Mouse (Mus musculus) MEL (cell line): ENCODE measurements around the gene Gm20696. TPM values are rescaled to one million over a fixed set of nuclear protein-coding genes. Genes with fewer than 3 reads are reported as not detected.

ENCODE experiments used
- DNase-seq: peaks from one replicate; pipeline ENCODE4 v3.0.0; 2011; ENCODE audit warnings: low read depth, low spot score
- H3K27ac ChIP-seq: 2 replicates; pipeline ENCODE4 v1.5.1; 2012; ENCODE audit warnings: low read depth, mild to moderate bottlenecking, control low read depth, low read length, moderate library complexity; ENCODE audit not compliant: control insufficient read depth
- H3K27me3 ChIP-seq, 2 experiments: fragments of 150-350 bp in 1 of 2; sonication (generic) in 1 of 2; 2 replicates each; pipeline ENCODE4 v1.6.1; 2012; ENCODE audit warnings: low read length in 2 of 2, mild to moderate bottlenecking in 2 of 2, improper control_type of control experiment in 1 of 2, moderate library complexity in 1 of 2; ENCODE audit not compliant: insufficient read depth in 2 of 2, control insufficient read depth in 1 of 2
- H3K36me3 ChIP-seq, 2 experiments: 2 replicates each; pipeline ENCODE4 v1.6.1; 2012 to 2014; ENCODE audit warnings: low read length in 2 of 2, improper control_type of control experiment in 1 of 2, inconsistent platforms in 1 of 2, mild to moderate bottlenecking in 1 of 2; ENCODE audit not compliant: insufficient read depth in 2 of 2, control insufficient read depth in 1 of 2
- H3K4me1 ChIP-seq, 2 experiments: fragments of 150-350 bp in 1 of 2; sonication (generic) in 1 of 2; 2 replicates each; pipeline ENCODE4 v1.6.1; 2012; ENCODE audit warnings: low read length in 2 of 2, improper control_type of control experiment in 1 of 2, mild to moderate bottlenecking in 1 of 2; ENCODE audit not compliant: insufficient read depth in 2 of 2, control insufficient read depth in 1 of 2
- H3K4me3 ChIP-seq, 2 experiments: fragments of 150-350 bp in 1 of 2; sonication (generic) in 1 of 2; 2 replicates each; pipeline ENCODE4 v1.5.1; 2012; ENCODE audit warnings: low read depth in 2 of 2, low read length in 2 of 2, mild to moderate bottlenecking in 2 of 2, moderate library complexity in 2 of 2, control low read depth in 1 of 2, improper control_type of control experiment in 1 of 2; ENCODE audit not compliant: control insufficient read depth in 1 of 2, insufficient read depth in 1 of 2
- H3K79me2 ChIP-seq: 2 replicates; pipeline ENCODE4 v1.6.1; 2012; ENCODE audit warnings: mild to moderate bottlenecking, low read length, moderate library complexity; ENCODE audit not compliant: control insufficient read depth, poor library complexity, insufficient read depth
- H3K9ac ChIP-seq: 2 replicates; pipeline ENCODE4 v1.6.1; 2012; ENCODE audit warnings: low read depth, mild to moderate bottlenecking, control low read depth, low read length, moderate library complexity; ENCODE audit not compliant: control insufficient read depth, poor library complexity, severe bottlenecking
- H3K9me3 ChIP-seq: fragments of 150-350 bp; sonication (generic); replicated peaks from 2 replicates; pipeline ENCODE4 v1.6.1; 2012; ENCODE audit warnings: mild to moderate bottlenecking, low read length, improper control_type of control experiment, moderate library complexity; ENCODE audit not compliant: insufficient read depth
- CHD1 ChIP-seq: IDR thresholded peaks from 2 replicates; pipeline ENCODE4 v1.6.1; 2012; ENCODE audit warnings: low read depth, mild to moderate bottlenecking, inconsistent platforms, low read length, improper control_type of control experiment
- CTCF ChIP-seq, 3 experiments: IDR thresholded peaks in 2 of 3; conservative IDR thresholded peaks in 1 of 3; 2 replicates each; pipeline ENCODE4 v1.5.1; 2011 to 2012; ENCODE audit warnings: low read length in 3 of 3, low read depth in 2 of 3, mild to moderate bottlenecking in 2 of 3, improper control_type of control experiment in 1 of 3, inconsistent platforms in 1 of 3, mixed read lengths in 1 of 3, moderate library complexity in 1 of 3; ENCODE audit not compliant: control insufficient read depth in 1 of 3, insufficient read depth in 1 of 3, poor library complexity in 1 of 3, severe bottlenecking in 1 of 3
- E2F4 ChIP-seq: IDR thresholded peaks from 2 replicates; pipeline ENCODE4 v1.6.1; 2011; ENCODE audit warnings: low read depth, low read length, improper control_type of control experiment, borderline replicate concordance
- ELF1 ChIP-seq: IDR thresholded peaks from 2 replicates; pipeline ENCODE4 v1.6.1; 2014; ENCODE audit warnings: low read depth, mild to moderate bottlenecking, inconsistent platforms, low read length, improper control_type of control experiment, moderate library complexity
- ETS1 ChIP-seq: IDR thresholded peaks from 2 replicates; pipeline ENCODE4 v1.6.1; 2012; ENCODE audit warnings: low read depth, mild to moderate bottlenecking, inconsistent platforms, low read length, improper control_type of control experiment, moderate library complexity
- GATA1 ChIP-seq: IDR thresholded peaks from 2 replicates; pipeline ENCODE4 v1.6.1; 2011; ENCODE audit warnings: low read depth, low read length, improper control_type of control experiment
- HCFC1 ChIP-seq: IDR thresholded peaks from 2 replicates; pipeline ENCODE4 v1.6.1; 2012; ENCODE audit warnings: low read depth, mild to moderate bottlenecking, inconsistent platforms, low read length, improper control_type of control experiment, moderate library complexity
- JUND ChIP-seq: IDR thresholded peaks from 2 replicates; pipeline ENCODE4 v1.6.1; 2011; ENCODE audit warnings: low read depth, mild to moderate bottlenecking, improper control_type of control experiment, low read length
- MAX ChIP-seq: IDR thresholded peaks from 2 replicates; pipeline ENCODE4 v1.6.1; 2011; ENCODE audit warnings: low read length, improper control_type of control experiment
- MAZ ChIP-seq: IDR thresholded peaks from 2 replicates; pipeline ENCODE4 v1.6.1; 2012; ENCODE audit warnings: low read depth, mild to moderate bottlenecking, inconsistent platforms, low read length, improper control_type of control experiment
- MEF2A ChIP-seq: IDR thresholded peaks from 2 replicates; pipeline ENCODE4 v1.6.1; 2014; ENCODE audit warnings: low read depth, mild to moderate bottlenecking, inconsistent platforms, low read length, improper control_type of control experiment; ENCODE audit not compliant: poor library complexity, insufficient replicate concordance, severe bottlenecking; ENCODE audit errors: extremely low read depth
- MXI1 ChIP-seq: IDR thresholded peaks from 2 replicates; pipeline ENCODE4 v1.6.1; 2011; ENCODE audit warnings: mild to moderate bottlenecking, low read depth, low read length, improper control_type of control experiment
- MYB ChIP-seq: IDR thresholded peaks from 2 replicates; pipeline ENCODE4 v1.6.1; 2011; ENCODE audit warnings: mild to moderate bottlenecking, low read depth, low read length, improper control_type of control experiment
- POLR2A ChIP-seq, 2 experiments: IDR thresholded peaks; 2 replicates each; pipeline ENCODE4 v1.6.1; 2011 to 2012; ENCODE audit warnings: low read length in 2 of 2, mild to moderate bottlenecking in 2 of 2, control low read depth in 1 of 2, improper control_type of control experiment in 1 of 2, low read depth in 1 of 2, moderate library complexity in 1 of 2; ENCODE audit not compliant: control insufficient read depth in 1 of 2, insufficient read depth in 1 of 2, poor library complexity in 1 of 2
- POLR2AphosphoS2 ChIP-seq: IDR thresholded peaks from 2 replicates; pipeline ENCODE4 v1.6.1; 2011; ENCODE audit warnings: low read length, improper control_type of control experiment
- RAD21 ChIP-seq: IDR thresholded peaks from 2 replicates; pipeline ENCODE4 v1.6.1; 2011; ENCODE audit warnings: mild to moderate bottlenecking, low read depth, low read length, improper control_type of control experiment
- SIN3A ChIP-seq: IDR thresholded peaks from 2 replicates; pipeline ENCODE4 v1.6.1; 2012; ENCODE audit warnings: low read length, improper control_type of control experiment, inconsistent platforms
- SMC3 ChIP-seq: IDR thresholded peaks from 2 replicates; pipeline ENCODE4 v1.6.1; 2011; ENCODE audit warnings: low read depth, low read length, improper control_type of control experiment
- TAL1 ChIP-seq: IDR thresholded peaks from 2 replicates; pipeline ENCODE4 v1.6.1; 2012; ENCODE audit warnings: mild to moderate bottlenecking, inconsistent platforms, low read length, moderate library complexity, mixed read lengths
- UBTF ChIP-seq: IDR thresholded peaks from 2 replicates; pipeline ENCODE4 v1.6.1; 2012; ENCODE audit warnings: low read depth, mild to moderate bottlenecking, inconsistent platforms, low read length, improper control_type of control experiment, moderate library complexity, borderline replicate concordance; ENCODE audit not compliant: insufficient read depth
- USF2 ChIP-seq, 2 experiments: IDR thresholded peaks; 2 replicates each; pipeline ENCODE4 v1.6.1; 2011 to 2012; ENCODE audit warnings: improper control_type of control experiment in 2 of 2, low read length in 2 of 2, borderline replicate concordance in 1 of 2, inconsistent platforms in 1 of 2, low read depth in 1 of 2, mild to moderate bottlenecking in 1 of 2; ENCODE audit not compliant: insufficient read depth in 1 of 2
- ZKSCAN1 ChIP-seq: IDR thresholded peaks from 2 replicates; pipeline ENCODE4 v1.6.1; 2012; ENCODE audit warnings: low read depth, mild to moderate bottlenecking, inconsistent platforms, low read length, improper control_type of control experiment, moderate library complexity
- ZNF384 ChIP-seq: IDR thresholded peaks from 2 replicates; pipeline ENCODE4 v1.6.1; 2012; ENCODE audit warnings: low read depth, mild to moderate bottlenecking, inconsistent platforms, low read length, improper control_type of control experiment
- polyA plus RNA-seq, 2 experiments: library from polyadenylated mRNA; stranded (reverse) in 1 of 2; unstranded in 1 of 2; fragments of >175 nt in 1 of 2; fragments of >200 nt in 1 of 2; gene quantifications; 2 replicates each; pipeline versions ENCODE4 v1.2.1 to v1.2.4; 2012; ENCODE audit warnings: low replicate concordance in 2 of 2, low read depth in 1 of 2; ENCODE audit not compliant: insufficient read length in 2 of 2, insufficient read depth in 1 of 2, missing spikeins in 1 of 2
- total RNA-seq: library from RNA; depleted of rRNA; stranded (reverse); fragments of 300-350 nt; gene quantifications from 2 replicates; pipeline ENCODE4 v1.2.3, GENCODE M21; 2012

Gm20696 gene
- total and polyA plus RNA-seq, 3 experiments: 0.07 to 0.39 TPM; not detected in 1

GRCm38 (mm10) chr6:99446801-99447415, 219.7 kb downstream of the Gm20696 start:
- Histone ChIP-seq H3K79me2 (no peaks in the 10 kb centered on the region), H3K4me3 (no peak overlapping the region), H3K27ac (no peak overlapping the region), H3K36me3 (no peaks in the 10 kb centered on the region; a peak in 1 of 4 replicates), H3K27me3 (no peaks in the 10 kb centered on the region)
- no peak for DNase-seq
- TF ChIP-seq CHD1 (no peak), SIN3A (no peak), POLR2AphosphoS2 (no peak), ZNF384 (no peak)
- TF ChIP-seq, all 39 proteins: peak for 0
- Histone ChIP-seq H3K9ac (no peak overlapping the region), H3K4me1 (no peaks in the 10 kb centered on the region), H3K9me3 (no peaks in the 10 kb centered on the region)

DNA sequence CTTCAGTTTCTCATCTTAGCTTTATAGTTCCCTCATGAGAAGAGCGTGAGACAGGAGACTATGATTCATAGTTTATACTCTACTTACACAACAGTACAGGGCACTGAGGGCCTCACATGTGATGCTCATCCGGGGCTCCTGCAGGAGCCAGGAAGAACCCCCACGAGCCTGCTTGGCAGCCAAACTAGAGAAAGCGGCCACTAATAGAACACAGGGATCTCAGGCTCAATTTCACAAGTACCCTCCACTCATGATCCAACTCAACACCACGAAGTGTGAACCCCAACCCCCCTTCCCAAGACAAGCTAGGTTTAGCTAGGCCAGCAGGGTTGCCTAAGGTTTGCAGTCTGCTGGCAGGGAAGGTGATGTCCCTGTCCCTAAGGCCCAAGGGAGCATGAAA, 223.1 kb downstream of the Gm20696 start:
- no peaks in the 10 kb centered on the region; a peak in 1 of 4 replicates for H3K36me3 ChIP-seq
- H3K79me2 ChIP-seq: no peaks in the 10 kb centered on the region
- no peaks in the 10 kb centered on the region for H3K4me1 ChIP-seq
- H3K9me3 ChIP-seq: no peaks in the 10 kb centered on the region
- H3K9ac ChIP-seq: no peak overlapping the region
- no peak for DNase-seq
- no peaks in the 10 kb centered on the region for H3K27me3 ChIP-seq
- no peak overlapping the region for H3K4me3 ChIP-seq
- TF ChIP-seq TAL1 (no peak), MAZ (no peak), UBTF (no peak), POLR2A (IDR thresholded peaks at IDR 0.05; ENCODE audit: control insufficient read depth in 1 of 2, insufficient read depth in 1 of 2, low read depth in 1 of 2, low read length in 2 of 2, poor library complexity in 1 of 2) (no peak), ZKSCAN1 (no peak), MAX (no peak), ZNF384 (no peak), E2F4 (no peak), ETS1 (no peak), USF2 (IDR thresholded peaks at IDR 0.05; ENCODE audit: borderline replicate concordance in 1 of 2, insufficient read depth in 1 of 2, low read depth in 1 of 2, low read length in 2 of 2) (no peak), CTCF (IDR thresholded peaks at IDR 0.05 in 2 of 3, conservative IDR thresholded peaks at IDR 0.05 in 1 of 3; ENCODE audit: control insufficient read depth in 1 of 3, insufficient read depth in 1 of 3, low read depth in 2 of 3, low read length in 3 of 3, poor library complexity in 1 of 3, severe bottlenecking in 1 of 3) (no peak), RAD21 (no peak), MXI1 (no peak), GATA1 (no peak), MEF2A (no peak), HCFC1 (no peak), MYB (no peak), ELF1 (no peak), SMC3 (no peak), JUND (no peak)
- H3K27ac ChIP-seq: no peak overlapping the region
